In genomic region chr9:74002388-74002990, GRCm38 (mm10) we compare ENCODE assay signal across 11 mouse cellular contexts. TPM values are rescaled to one million over a fixed set of nuclear protein-coding genes. Genes with fewer than 3 reads are reported as not detected.
DNase-seq lines count a peak whose midpoint lies in the region; ATAC-seq lines count a peak whose summit lies in the region.
"Had no signal": no experiment of that assay in that cellular context is flagged by ENCODE, and none has a peak within 500 bp of the region (broad histone marks: within the 10 kb centered on the region; RNA-seq: fewer than 3 reads in every experiment).

No protein-coding gene starts in this region.

- no peak overlapping the region for H3K9ac ChIP-seq in hindbrain, embryonic 12.5 days
- H3K9ac ChIP-seq in hindbrain, embryonic 11.5 days (ENCODE audit: low read depth, low read length) = no peak overlapping the region
- H3K9ac ChIP-seq: limb, embryonic 15.5 days had no signal

- H3K36me3 ChIP-seq in hindbrain, embryonic 12.5 days = no peaks in the 10 kb centered on the region
- H3K36me3 ChIP-seq in hindbrain, embryonic 11.5 days (ENCODE audit: control insufficient read depth, insufficient read depth, low read length) = no peaks in the 10 kb centered on the region
- H3K36me3 ChIP-seq: heart, embryonic 10.5 days; limb, embryonic 15.5 days had no signal

- 34% methylated on average over 6 of the region's 6 CpGs for WGBS in hindbrain, embryonic 12.5 days
- WGBS in hindbrain, embryonic 11.5 days = 45% methylated on average over 6 of the region's 6 CpGs

- H3K9me3 ChIP-seq in hindbrain, embryonic 12.5 days (replicated peaks) = no peaks in the 10 kb centered on the region
- no peaks in the 10 kb centered on the region for H3K9me3 ChIP-seq in hindbrain, embryonic 11.5 days (ENCODE audit: control insufficient read depth, low read length)
- H3K9me3 ChIP-seq: heart, embryonic 10.5 days; limb, embryonic 15.5 days had no signal

- H3K4me1 ChIP-seq in hindbrain, embryonic 12.5 days = peaks cover 6% of the 10 kb centered on the region; the same call in 1 of the 2 replicates
- H3K4me1 ChIP-seq in hindbrain, embryonic 11.5 days (replicated peaks; ENCODE audit: control insufficient read depth, insufficient read depth, low read length) = no peaks in the 10 kb centered on the region
- H3K4me1 ChIP-seq: heart, embryonic 10.5 days; limb, embryonic 15.5 days had no signal

- no peak for DNase-seq in hindbrain, embryonic 11.5 days (ENCODE audit: low spot score)
- DNase-seq in retina, postnatal 1 day = peak; percentile 23
- no peak for DNase-seq in retina, embryonic 14.5 days (ENCODE audit: low spot score)
- DNase-seq in fibroblast of lung, adult 2 months (ENCODE audit: low read depth) = peak; percentile 19
- no peak for DNase-seq in frontal cortex, postnatal 14 days (ENCODE audit: low spot score in 2 of 2)
- no peak for DNase-seq in lung, postnatal 4 days
- DNase-seq: right cerebral cortex, postnatal 14 days had no signal

- 0 out of 2 replicates have a peak overlapping the region, but pooled peaks have one; percentile 9 for H3K27ac ChIP-seq in hindbrain, embryonic 12.5 days
- H3K27ac ChIP-seq in hindbrain, embryonic 11.5 days (ENCODE audit: low read depth, low read length) = no peak overlapping the region
- H3K27ac ChIP-seq: heart, embryonic 10.5 days; limb, embryonic 15.5 days had no signal

- ATAC-seq in hindbrain, embryonic 12.5 days (ENCODE audit: low FRiP score) = no peak
- no peak for ATAC-seq in hindbrain, embryonic 11.5 days (ENCODE audit: low FRiP score)
- ATAC-seq: lung, postnatal 0 days had no signal

- H3K4me3 ChIP-seq in hindbrain, embryonic 12.5 days = no peak overlapping the region
- H3K4me3 ChIP-seq in hindbrain, embryonic 11.5 days (ENCODE audit: low read depth, low read length) = no peak overlapping the region
- H3K4me3 ChIP-seq: heart, embryonic 10.5 days; limb, embryonic 15.5 days had no signal

- no peak overlapping the region for H3K4me2 ChIP-seq in hindbrain, embryonic 12.5 days (replicated peaks)
- no peak overlapping the region for H3K4me2 ChIP-seq in hindbrain, embryonic 11.5 days (replicated peaks; ENCODE audit: low read depth, low read length)
- H3K4me2 ChIP-seq: limb, embryonic 15.5 days had no signal

- H3K27me3 ChIP-seq in hindbrain, embryonic 12.5 days = no peaks in the 10 kb centered on the region
- H3K27me3 ChIP-seq in hindbrain, embryonic 11.5 days (ENCODE audit: control insufficient read depth, insufficient read depth, low read length) = no peaks in the 10 kb centered on the region
- H3K27me3 ChIP-seq: limb, embryonic 15.5 days had no signal

RNA-seq across cellular contexts. Expression of gene Unc13c, which starts 33.7 kb away (rescaled TPM):
- polyA plus RNA-seq in hindbrain, embryonic 12.5 days (2016; fragmentation: Nextera tagmentation; extraction: Ambion mirVana) = 0.76 and 1.2 TPM in 2 replicates
- 0.28 and 0.34 TPM in 2 replicates for polyA plus RNA-seq in hindbrain, embryonic 11.5 days (2014; fragmentation: Nextera tagmentation; extraction: Ambion mirVana)

Comparison
In these comparisons a context has a peak if more than half of its experiments do, and no peak if none do; other contexts are left out.
1. DNase-seq: peak in retina, postnatal 1 day (single experiment) and fibroblast of lung, adult 2 months (single experiment); none in hindbrain, embryonic 11.5 days (single experiment), retina, embryonic 14.5 days (single experiment), frontal cortex, postnatal 14 days (0 of 2) and lung, postnatal 4 days (0 of 2).